Mouse (Mus musculus): ENCODE results near the gene Fam166b.

DNA sequence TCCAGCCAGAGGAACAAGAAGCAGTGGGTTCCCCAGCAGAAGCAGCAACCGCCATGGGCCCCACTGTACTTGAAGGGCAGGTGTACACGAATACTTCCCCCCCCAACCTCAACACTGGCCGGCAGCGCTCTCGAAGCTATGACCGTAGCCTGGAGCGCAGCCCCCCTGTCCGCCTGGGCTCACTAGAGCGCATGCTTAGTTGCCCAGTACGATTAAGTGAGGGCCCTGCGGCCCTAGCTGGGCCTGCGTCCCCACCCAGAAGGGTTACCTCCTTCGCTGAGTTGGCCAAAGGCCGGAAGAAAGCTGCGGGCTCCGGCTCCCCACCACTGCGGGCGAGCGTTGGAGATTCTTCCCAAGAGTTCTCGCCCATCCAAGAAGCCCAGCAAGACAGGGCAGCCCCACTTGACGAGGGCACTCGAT is 12.9 kb downstream of the Fam166b start:
- no peak for TF ChIP-seq EP300 (IDR thresholded peaks at IDR 0.05)
- no peak for TF ChIP-seq CTCF (IDR thresholded peaks at IDR 0.05)
